Mouse (Mus musculus): Measurements from ENCODE around the gene Slc17a2. TPM values are rescaled to one million over a fixed set of nuclear protein-coding genes. Genes with fewer than 3 reads are reported as not detected.
A peak's percentile ranks its signal among the peaks of the same experiment; 100 is the strongest.

Gene Slc17a2
- polyA plus RNA-seq, 1 experiment: not detected

DNA sequence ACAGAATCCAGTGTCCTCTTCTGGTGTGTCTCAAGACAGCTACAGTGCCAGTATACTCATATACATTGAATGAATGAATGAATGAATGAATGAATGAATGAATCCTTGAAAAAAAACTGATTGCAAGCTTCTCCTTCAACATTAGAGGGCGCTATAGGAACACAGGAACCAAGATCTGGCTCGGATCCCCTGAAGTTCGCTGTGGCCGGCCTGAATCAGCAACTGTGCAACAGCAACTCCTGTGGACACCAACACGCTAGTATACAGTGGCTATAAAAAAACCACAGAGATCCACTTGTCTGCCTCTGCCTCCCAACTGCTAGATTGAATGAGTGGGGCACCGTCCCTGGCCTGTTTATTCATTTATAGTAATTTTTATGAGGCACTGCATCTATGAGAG, 26.3 kb downstream of the Slc17a2 start:
- WGBS: 15% methylated on average over 6 of the region's 6 CpGs
- Histone ChIP-seq H3K4me1 (ENCODE audit: control insufficient read depth, insufficient read depth, insufficient read length) (no peaks in the 10 kb centered on the region), H3K27ac (ENCODE audit: insufficient read depth, low read length) (no peak overlapping the region), H3K36me3 (ENCODE audit: control insufficient read depth, insufficient read depth, low read length) (no peaks in the 10 kb centered on the region), H3K27me3 (ENCODE audit: control insufficient read depth, insufficient read depth, low read length) (no peaks in the 10 kb centered on the region), H3K4me3 (ENCODE audit: extremely low read depth, insufficient read depth, insufficient read length) (no peak overlapping the region)
- TF ChIP-seq POLR2A (IDR thresholded peaks at IDR 0.05; ENCODE audit: low read depth, low read length): no peak
- 0 out of 2 replicates have a peak, but pooled peaks have one; percentile 44 for TF ChIP-seq CTCF (IDR thresholded peaks at IDR 0.05; ENCODE audit: extremely low read depth, insufficient read depth, insufficient read length, insufficient replicate concordance)
- peak in 1 of 2 experiments; percentile 23 for DNase-seq (ENCODE audit: low read depth in 1 of 2, low spot score in 2 of 2)

DNA sequence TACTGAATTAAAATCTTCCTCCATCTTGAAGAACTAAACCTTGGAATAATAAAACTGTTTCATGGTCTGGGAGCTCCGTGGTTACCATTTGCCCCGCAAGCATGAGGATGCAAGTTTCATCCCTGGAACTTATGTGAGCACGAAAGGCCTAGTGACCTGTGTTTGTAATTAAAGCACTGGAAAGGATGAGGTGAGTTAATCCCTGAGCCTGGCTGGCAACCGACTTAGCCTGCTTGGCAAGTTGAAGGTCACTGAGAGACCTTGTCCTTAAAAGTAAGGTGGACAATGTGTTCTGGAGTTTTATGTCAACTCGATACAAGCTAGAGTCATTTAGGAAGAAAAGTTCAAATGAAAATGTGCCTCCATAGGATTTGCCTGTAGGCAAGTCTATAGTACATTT, 28.0 kb downstream of the Slc17a2 start:
- no peaks in the 10 kb centered on the region for H3K27me3 ChIP-seq (ENCODE audit: control insufficient read depth, insufficient read depth, low read length)
- no peak for DNase-seq (ENCODE audit: low read depth in 1 of 2, low spot score in 2 of 2)
- H3K4me3 ChIP-seq (ENCODE audit: extremely low read depth, insufficient read depth, insufficient read length): no peak overlapping the region
- no peak overlapping the region for H3K27ac ChIP-seq (ENCODE audit: insufficient read depth, low read length)
- no peaks in the 10 kb centered on the region for H3K4me1 ChIP-seq (ENCODE audit: control insufficient read depth, insufficient read depth, insufficient read length)
- TF ChIP-seq POLR2A (IDR thresholded peaks at IDR 0.05; ENCODE audit: low read depth, low read length) (no peak), CTCF (IDR thresholded peaks at IDR 0.05; ENCODE audit: extremely low read depth, insufficient read depth, insufficient read length, insufficient replicate concordance) (no peak)
- H3K36me3 ChIP-seq (ENCODE audit: control insufficient read depth, insufficient read depth, low read length): no peaks in the 10 kb centered on the region
- WGBS: 93% methylated on average over 5 of the region's 5 CpGs

DNA sequence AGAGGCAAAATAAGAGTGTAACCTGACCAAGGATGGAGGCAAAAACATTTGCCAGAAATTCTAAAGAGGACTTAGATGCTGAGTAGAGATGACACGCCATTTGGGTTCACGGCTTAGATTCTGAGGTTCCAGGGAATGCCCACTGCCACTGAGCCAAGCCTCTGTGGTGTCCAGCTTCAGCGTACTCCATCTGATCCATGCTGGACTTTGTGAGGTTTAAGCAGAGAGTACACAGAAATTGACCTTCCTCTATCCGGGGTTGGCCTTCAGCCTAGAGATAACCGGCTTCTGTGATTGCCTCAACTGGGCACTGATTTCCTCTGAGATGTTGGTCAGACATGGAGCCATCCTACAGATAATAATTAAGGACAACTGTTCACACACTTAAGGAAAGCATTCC, 29.8 kb downstream of the Slc17a2 start:
- no peaks in the 10 kb centered on the region for H3K4me1 ChIP-seq (ENCODE audit: control insufficient read depth, insufficient read depth, insufficient read length)
- H3K27ac ChIP-seq (ENCODE audit: insufficient read depth, low read length): no peak overlapping the region
- 92% methylated on average over 5 of the region's 5 CpGs for WGBS
- no peak for TF ChIP-seq POLR2A (IDR thresholded peaks at IDR 0.05; ENCODE audit: low read depth, low read length)
- no peak for TF ChIP-seq CTCF (IDR thresholded peaks at IDR 0.05; ENCODE audit: extremely low read depth, insufficient read depth, insufficient read length, insufficient replicate concordance)
- no peak overlapping the region for H3K4me3 ChIP-seq (ENCODE audit: extremely low read depth, insufficient read depth, insufficient read length)
- H3K36me3 ChIP-seq (ENCODE audit: control insufficient read depth, insufficient read depth, low read length): no peaks in the 10 kb centered on the region
- no peaks in the 10 kb centered on the region for H3K27me3 ChIP-seq (ENCODE audit: control insufficient read depth, insufficient read depth, low read length)
- DNase-seq (ENCODE audit: low read depth in 1 of 2, low spot score in 2 of 2): no peak

DNA sequence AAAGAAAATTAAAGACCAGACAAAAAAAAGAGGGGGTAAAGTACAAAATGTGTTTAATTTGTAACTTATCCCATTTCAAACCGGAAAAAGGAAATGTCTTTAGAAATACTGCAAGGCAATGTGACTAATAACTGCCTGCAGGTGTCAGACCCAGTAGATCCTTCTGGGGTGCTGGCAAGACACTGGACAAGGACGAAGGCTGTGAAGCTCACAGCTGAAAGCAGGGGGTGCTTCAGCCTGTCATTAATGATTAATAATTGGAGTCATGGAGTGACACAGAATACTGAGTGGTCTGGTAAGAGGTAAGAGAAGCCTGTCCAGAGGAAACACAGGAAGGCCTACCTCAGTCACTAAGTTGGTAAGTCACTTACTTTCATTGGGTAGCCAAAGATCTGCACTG, 32.5 kb downstream of the Slc17a2 start, which contains the start of gene Slc17a3:
Gene Slc17a3, plus strand, starts transcription at position 127 of the 400 bp plus-strand sequence.
- DNase-seq (ENCODE audit: low read depth in 1 of 2, low spot score in 2 of 2): no peak
- H3K36me3 ChIP-seq (ENCODE audit: control insufficient read depth, insufficient read depth, low read length): no peaks in the 10 kb centered on the region
- no peaks in the 10 kb centered on the region for H3K27me3 ChIP-seq (ENCODE audit: control insufficient read depth, insufficient read depth, low read length)
- H3K4me1 ChIP-seq (ENCODE audit: control insufficient read depth, insufficient read depth, insufficient read length): no peaks in the 10 kb centered on the region
- no peak for TF ChIP-seq POLR2A (IDR thresholded peaks at IDR 0.05; ENCODE audit: low read depth, low read length)
- TF ChIP-seq CTCF (IDR thresholded peaks at IDR 0.05; ENCODE audit: extremely low read depth, insufficient read depth, insufficient read length, insufficient replicate concordance): no peak
- no peak within 1 kb of the TSS for H3K27ac ChIP-seq (ENCODE audit: insufficient read depth, low read length)
- H3K4me3 ChIP-seq (ENCODE audit: extremely low read depth, insufficient read depth, insufficient read length): no peak within 1 kb of the TSS
- 69% methylated on average over 2 of the region's 2 CpGs for WGBS

DNA sequence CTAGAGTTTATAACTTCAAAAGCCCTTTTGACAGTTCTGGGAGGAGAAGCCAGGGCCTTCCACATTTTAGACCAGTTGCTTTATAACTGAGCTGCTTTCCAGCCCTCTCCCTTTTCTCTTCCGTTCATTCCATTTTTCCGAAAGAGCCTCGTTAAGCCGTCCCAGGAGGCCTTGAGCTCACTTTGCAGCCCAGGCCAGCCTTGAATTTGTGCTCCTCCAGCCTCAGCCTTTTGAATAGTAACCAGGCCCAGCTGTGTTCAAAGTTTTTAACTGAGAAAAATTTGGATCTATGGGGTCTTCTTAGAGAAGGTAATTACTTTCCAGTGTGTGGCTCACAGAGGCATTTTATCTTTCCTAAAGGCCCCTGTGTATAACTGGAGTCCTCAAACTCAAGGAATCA, 39.1 kb downstream of the Slc17a2 start:
- Histone ChIP-seq H3K36me3 (ENCODE audit: control insufficient read depth, insufficient read depth, low read length) (no peaks in the 10 kb centered on the region), H3K27ac (ENCODE audit: insufficient read depth, low read length) (no peak overlapping the region), H3K27me3 (ENCODE audit: control insufficient read depth, insufficient read depth, low read length) (no peaks in the 10 kb centered on the region), H3K4me3 (ENCODE audit: extremely low read depth, insufficient read depth, insufficient read length) (no peak overlapping the region), H3K4me1 (ENCODE audit: control insufficient read depth, insufficient read depth, insufficient read length) (no peaks in the 10 kb centered on the region)
- TF ChIP-seq POLR2A (IDR thresholded peaks at IDR 0.05; ENCODE audit: low read depth, low read length) (no peak), CTCF (IDR thresholded peaks at IDR 0.05; ENCODE audit: extremely low read depth, insufficient read depth, insufficient read length, insufficient replicate concordance) (no peak)
- 93% methylated on average over 4 of the region's 4 CpGs for WGBS
- no peak for DNase-seq (ENCODE audit: low read depth in 1 of 2, low spot score in 2 of 2)

DNA sequence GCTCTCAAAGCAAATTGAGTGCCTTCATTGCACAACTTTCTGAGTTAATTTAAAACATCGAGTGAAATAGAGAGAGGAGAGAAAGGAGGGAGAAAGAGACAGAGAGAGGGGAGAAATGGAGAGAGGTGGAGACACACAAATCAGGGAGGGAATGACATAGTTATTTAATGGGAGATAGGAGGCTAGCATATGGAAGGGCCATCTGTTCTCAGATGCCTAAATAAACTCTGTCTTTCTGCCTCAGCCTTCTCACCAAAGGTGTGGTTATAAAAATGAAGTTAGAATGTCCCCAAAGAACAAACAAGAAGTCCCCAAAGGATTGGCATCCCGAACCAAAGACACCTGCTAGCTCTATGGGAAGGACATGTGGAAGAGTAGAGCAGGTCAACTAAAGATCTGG, 42.5 kb downstream of the Slc17a2 start:
- WGBS: 87% methylated on average over 2 of the region's 2 CpGs
- Histone ChIP-seq H3K4me3 (ENCODE audit: extremely low read depth, insufficient read depth, insufficient read length) (no peak overlapping the region), H3K27me3 (ENCODE audit: control insufficient read depth, insufficient read depth, low read length) (no peaks in the 10 kb centered on the region), H3K4me1 (ENCODE audit: control insufficient read depth, insufficient read depth, insufficient read length) (no peaks in the 10 kb centered on the region), H3K36me3 (ENCODE audit: control insufficient read depth, insufficient read depth, low read length) (no peaks in the 10 kb centered on the region), H3K27ac (ENCODE audit: insufficient read depth, low read length) (no peak overlapping the region)
- no peak for TF ChIP-seq CTCF (IDR thresholded peaks at IDR 0.05; ENCODE audit: extremely low read depth, insufficient read depth, insufficient read length, insufficient replicate concordance)
- no peak for DNase-seq (ENCODE audit: low read depth in 1 of 2, low spot score in 2 of 2)

DNA sequence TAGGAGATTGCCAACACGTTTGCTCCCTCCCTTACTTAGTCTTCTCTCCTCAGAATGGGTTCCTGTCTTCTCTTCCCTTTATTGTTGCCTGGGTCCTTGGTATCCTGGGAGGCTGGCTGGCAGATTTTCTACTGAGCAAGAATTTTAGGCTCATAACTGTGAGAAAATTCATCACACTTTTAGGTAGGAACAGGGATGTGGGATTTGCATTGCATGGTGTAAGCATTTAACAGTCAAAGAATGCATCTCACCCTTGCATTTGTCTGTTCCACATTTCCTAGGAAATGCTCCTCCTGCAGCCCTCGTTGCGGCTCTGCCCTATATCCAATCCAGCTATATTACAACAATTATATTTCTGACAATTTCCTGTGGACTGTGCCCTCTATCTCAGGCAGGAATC, 49.6 kb downstream of the Slc17a2 start:
- no peak overlapping the region for H3K27ac ChIP-seq (ENCODE audit: insufficient read depth, low read length)
- DNase-seq (ENCODE audit: low read depth in 1 of 2, low spot score in 2 of 2): no peak
- H3K4me1 ChIP-seq (ENCODE audit: control insufficient read depth, insufficient read depth, insufficient read length): no peaks in the 10 kb centered on the region
- no peak overlapping the region for H3K4me3 ChIP-seq (ENCODE audit: extremely low read depth, insufficient read depth, insufficient read length)
- H3K27me3 ChIP-seq (ENCODE audit: control insufficient read depth, insufficient read depth, low read length): no peaks in the 10 kb centered on the region
- 63% methylated on average over 3 of the region's 3 CpGs for WGBS
- TF ChIP-seq POLR2A (IDR thresholded peaks at IDR 0.05; ENCODE audit: low read depth, low read length) (no peak), CTCF (IDR thresholded peaks at IDR 0.05; ENCODE audit: extremely low read depth, insufficient read depth, insufficient read length, insufficient replicate concordance) (no peak)
- no peaks in the 10 kb centered on the region for H3K36me3 ChIP-seq (ENCODE audit: control insufficient read depth, insufficient read depth, low read length)
